Mouse (Mus musculus) heart, embryonic 15.5 days (tissue): ENCODE results near the gene Smg1. TPM values are rescaled to one million over a fixed set of nuclear protein-coding genes. Genes with fewer than 3 reads are reported as not detected.
A peak's percentile ranks its signal among the peaks of the same experiment; 100 is the strongest.

Experiments
- ATAC-seq: fragments of 200-750 bp; cut with Nextera tagmentation; replicated peaks from 2 replicates; pipeline ENCODE4 v1.8.0; 2017; ENCODE audit warnings: low read depth, moderate TSS enrichment; ENCODE audit not compliant: insufficient number of reproducible peaks, insufficient read depth, low FRiP score
- H3K27ac ChIP-seq: fragments of 300-500 bp; sonication (generic); 2 replicates; pipeline ENCODE4 v1.5.1; 2015; ENCODE audit warnings: mild to moderate bottlenecking, inconsistent platforms
- H3K27me3 ChIP-seq: fragments of 300-500 bp; sonication (generic); 2 replicates; pipeline ENCODE4 v1.6.1; 2015; ENCODE audit warnings: inconsistent platforms
- H3K36me3 ChIP-seq: fragments of 300-500 bp; sonication (generic); 2 replicates; pipeline ENCODE4 v1.6.1; 2015; ENCODE audit warnings: mild to moderate bottlenecking, inconsistent platforms
- H3K4me1 ChIP-seq: fragments of 300-500 bp; sonication (generic); replicated peaks from 2 replicates; pipeline ENCODE4 v1.6.1; 2015; ENCODE audit warnings: inconsistent platforms
- H3K4me2 ChIP-seq: fragments of 300-500 bp; sonication (generic); 2 replicates; pipeline ENCODE4 v1.6.1; 2015; ENCODE audit warnings: inconsistent platforms, mild to moderate bottlenecking, moderate library complexity
- H3K4me3 ChIP-seq: fragments of 300-500 bp; sonication (generic); 2 replicates; pipeline ENCODE4 v1.5.1; 2015; ENCODE audit warnings: mild to moderate bottlenecking, inconsistent platforms
- H3K9ac ChIP-seq: fragments of 300-500 bp; sonication (generic); 2 replicates; pipeline ENCODE4 v1.6.1; 2015; ENCODE audit warnings: mild to moderate bottlenecking, inconsistent platforms
- H3K9me3 ChIP-seq: fragments of 300-500 bp; sonication (generic); replicated peaks from 2 replicates; pipeline ENCODE4 v1.6.1; 2016; ENCODE audit warnings: inconsistent platforms
- WGBS: fragments of 180-500 bp; shearing (Covaris S2); methylation state at CpG from one replicate; pipeline ENCODE4 v1.1.7; 2015; ENCODE audit warnings: mixed read lengths; 5-methylcytosine and 5-hydroxymethylcytosine counted together
- polyA plus RNA-seq: library from polyadenylated mRNA; unstranded; fragments of >200 nt; fragmentation: Nextera tagmentation; extraction: Ambion mirVana; gene quantifications from 2 replicates; pipeline ENCODE4 v1.2.1, GENCODE M21; 2015

Smg1 gene
- polyA plus RNA-seq, 1 experiment from 2014 or later = 13.1 TPM

GRCm38 (mm10) chr7:118262409-118262808, 18.9 kb upstream of the Smg1 start:
- H3K4me1 ChIP-seq = no peaks in the 10 kb centered on the region
- H3K27ac ChIP-seq = no peak overlapping the region
- H3K9me3 ChIP-seq = no peaks in the 10 kb centered on the region
- no peak overlapping the region for H3K4me3 ChIP-seq
- 43% methylated on average over 5 of the region's 5 CpGs for WGBS
- no peaks in the 10 kb centered on the region for H3K36me3 ChIP-seq
- ATAC-seq = no peak
- H3K4me2 ChIP-seq = no peak overlapping the region
- H3K27me3 ChIP-seq = no peaks in the 10 kb centered on the region
- no peak overlapping the region for H3K9ac ChIP-seq

GRCm38 (mm10) chr7:118259676-118260305, 16.3 kb upstream of the Smg1 start:
- no peak for ATAC-seq
- WGBS = 87% methylated on average over 7 of the region's 7 CpGs
- Histone ChIP-seq H3K4me3 (no peak overlapping the region), H3K9me3 (no peaks in the 10 kb centered on the region), H3K4me1 (no peaks in the 10 kb centered on the region), H3K36me3 (no peaks in the 10 kb centered on the region), H3K4me2 (no peak overlapping the region), H3K9ac (no peak overlapping the region), H3K27me3 (no peaks in the 10 kb centered on the region), H3K27ac (no peak overlapping the region)

- no peak overlapping the region for H3K4me3 ChIP-seq
- H3K9ac ChIP-seq = no peak overlapping the region
- no peak overlapping the region for H3K27ac ChIP-seq
- H3K4me1 ChIP-seq = no peaks in the 10 kb centered on the region; the same call in 1 of the 2 replicates
- H3K4me2 ChIP-seq = no peak overlapping the region
- ATAC-seq = no peak
- H3K27me3 ChIP-seq = no peaks in the 10 kb centered on the region
- H3K36me3 ChIP-seq = no peaks in the 10 kb centered on the region
- H3K9me3 ChIP-seq = no peaks in the 10 kb centered on the region
Observed at GRCm38 (mm10) chr7:118258451-118258850, 15.0 kb upstream of the Smg1 start.

- H3K27me3 ChIP-seq = no peaks in the 10 kb centered on the region
- H3K27ac ChIP-seq = no peak overlapping the region
- no peaks in the 10 kb centered on the region for H3K36me3 ChIP-seq
- H3K4me3 ChIP-seq = no peak overlapping the region
- peaks cover 12% of the 10 kb centered on the region for H3K4me1 ChIP-seq
- H3K9ac ChIP-seq = no peak overlapping the region
- no peaks in the 10 kb centered on the region for H3K9me3 ChIP-seq
- no peak overlapping the region for H3K4me2 ChIP-seq
- WGBS = 55% methylated on average over 6 of the region's 6 CpGs
- no peak for ATAC-seq
Observed at GRCm38 (mm10) chr7:118256740-118257139, 13.3 kb upstream of the Smg1 start.

GRCm38 (mm10) chr7:118254460-118254859, 11.0 kb upstream of the Smg1 start:
- H3K4me2 ChIP-seq = no peak overlapping the region
- H3K36me3 ChIP-seq = no peaks in the 10 kb centered on the region
- H3K9me3 ChIP-seq = no peaks in the 10 kb centered on the region
- no peak overlapping the region for H3K27ac ChIP-seq
- 72% methylated on average over 8 of the region's 8 CpGs for WGBS
- no peaks in the 10 kb centered on the region for H3K27me3 ChIP-seq
- no peak overlapping the region for H3K4me3 ChIP-seq
- no peak overlapping the region for H3K9ac ChIP-seq
- no peak for ATAC-seq
- peaks cover 20% of the 10 kb centered on the region for H3K4me1 ChIP-seq

GRCm38 (mm10) chr7:118254015-118254414, 10.5 kb upstream of the Smg1 start:
- no peak for ATAC-seq
- Histone ChIP-seq H3K9me3 (no peaks in the 10 kb centered on the region), H3K36me3 (no peaks in the 10 kb centered on the region), H3K4me3 (no peak overlapping the region), H3K27me3 (no peaks in the 10 kb centered on the region), H3K4me1 (peaks cover 20% of the 10 kb centered on the region), H3K27ac (no peak overlapping the region), H3K4me2 (no peak overlapping the region), H3K9ac (no peak overlapping the region)
- WGBS = 70% methylated on average over 4 of the region's 4 CpGs

GRCm38 (mm10) chr7:118252979-118253378, 9.5 kb upstream of the Smg1 start:
- 0 out of 2 replicates have a peak overlapping the region, but pooled peaks have one; percentile 16 for H3K9ac ChIP-seq
- 60% methylated on average over 3 of the region's 3 CpGs for WGBS
- H3K27me3 ChIP-seq = no peaks in the 10 kb centered on the region

GRCm38 (mm10) chr7:118252349-118252748, 8.9 kb upstream of the Smg1 start:
- H3K27ac ChIP-seq = peak overlapping the region; percentile 91
- no peaks in the 10 kb centered on the region for H3K36me3 ChIP-seq
- peaks cover 20% of the 10 kb centered on the region for H3K4me1 ChIP-seq
- peak overlapping the region; percentile 25 for H3K4me2 ChIP-seq
- no peak overlapping the region for H3K4me3 ChIP-seq
- H3K27me3 ChIP-seq = no peaks in the 10 kb centered on the region
- peak; percentile 91 for ATAC-seq
- 12% methylated on average over 4 of the region's 4 CpGs for WGBS
- no peak overlapping the region for H3K9ac ChIP-seq
- H3K9me3 ChIP-seq = no peaks in the 10 kb centered on the region

More at GRCm38 (mm10) chr7:118252979-118253378, 9.5 kb upstream of the Smg1 start:
- Histone ChIP-seq H3K9me3 (no peaks in the 10 kb centered on the region), H3K4me1 (peaks cover 20% of the 10 kb centered on the region), H3K27ac (peak overlapping the region; percentile 91), H3K36me3 (no peaks in the 10 kb centered on the region), H3K4me3 (no peak overlapping the region), H3K4me2 (peak overlapping the region; percentile 25; the same call in 1 of the 2 replicates)
- no peak for ATAC-seq

GRCm38 (mm10) chr7:118251392-118252170, 8.1 kb upstream of the Smg1 start:
- H3K4me3 ChIP-seq = no peak overlapping the region
- no peaks in the 10 kb centered on the region for H3K9me3 ChIP-seq
- WGBS = 95% methylated on average over 2 of the region's 2 CpGs
- H3K27ac ChIP-seq = peak overlapping the region; percentile 95
- no peaks in the 10 kb centered on the region for H3K27me3 ChIP-seq
- no peak overlapping the region for H3K4me2 ChIP-seq
- H3K4me1 ChIP-seq = peaks cover 20% of the 10 kb centered on the region
- no peak for ATAC-seq
- H3K9ac ChIP-seq = no peak overlapping the region
- no peaks in the 10 kb centered on the region for H3K36me3 ChIP-seq

GRCm38 (mm10) chr7:118250482-118251160, 7.2 kb upstream of the Smg1 start:
- Histone ChIP-seq H3K9ac (no peak overlapping the region), H3K27me3 (no peaks in the 10 kb centered on the region), H3K36me3 (no peaks in the 10 kb centered on the region), H3K4me2 (no peak overlapping the region), H3K4me1 (peaks cover 20% of the 10 kb centered on the region), H3K4me3 (no peak overlapping the region), H3K27ac (peak overlapping the region; percentile 95), H3K9me3 (no peaks in the 10 kb centered on the region)
- whole genome bisulfite sequencing = 72% methylated on average over 4 of the region's 4 CpGs
- no peak for ATAC-seq

- no peaks in the 10 kb centered on the region for H3K27me3 ChIP-seq
- no peaks in the 10 kb centered on the region for H3K9me3 ChIP-seq
- no peak overlapping the region for H3K4me2 ChIP-seq
Observed at GRCm38 (mm10) chr7:118249563-118249962, 6.1 kb upstream of the Smg1 start.

More at GRCm38 (mm10) chr7:118249563-118249962, 6.1 kb upstream of the Smg1 start:
- peaks cover 20% of the 10 kb centered on the region for H3K4me1 ChIP-seq
- H3K9ac ChIP-seq = no peak overlapping the region
- H3K27ac ChIP-seq = no peak overlapping the region
- no peaks in the 10 kb centered on the region for H3K36me3 ChIP-seq
- 84% methylated on average over 2 of the region's 2 CpGs for WGBS
- ATAC-seq = no peak
- H3K4me3 ChIP-seq = no peak overlapping the region
